8 mouse cellular contexts compared by ENCODE assay signal in the genomic region with DNA sequence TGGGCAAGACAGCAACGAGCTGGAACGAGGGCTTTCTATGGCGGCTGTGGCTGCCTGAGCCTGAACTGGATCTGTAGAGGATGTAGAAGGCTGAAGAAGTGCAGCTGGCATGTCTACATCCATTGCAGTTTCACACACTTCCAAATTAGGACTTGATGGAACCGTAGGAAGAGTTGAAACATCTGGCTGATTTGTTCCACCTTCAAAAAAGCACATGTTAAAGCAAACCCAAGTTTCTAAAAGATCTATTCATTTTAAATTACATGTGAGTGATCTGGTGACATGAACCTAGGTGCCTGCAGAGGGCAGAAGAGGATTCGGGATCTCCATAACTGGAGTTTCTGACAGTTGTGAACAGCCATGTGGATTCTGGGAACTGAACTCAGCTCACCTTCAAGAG.
DNase-seq lines count a peak whose midpoint lies in the region; ATAC-seq lines count a peak whose summit lies in the region.

No protein-coding gene starts in this region.

- H3K4me2 ChIP-seq in hindbrain, embryonic 11.5 days (replicated peaks; ENCODE audit: low read depth, low read length), result no peak overlapping the region

- peak; percentile 61 for ATAC-seq in megakaryocyte-erythroid progenitor cell, adult 5-6 weeks (replicated peaks; ENCODE audit: low FRiP score, low TSS enrichment, poor library complexity, severe bottlenecking)
- ATAC-seq in hindbrain, embryonic 11.5 days (ENCODE audit: low FRiP score), result no peak

- peak; percentile 40 for DNase-seq in gastrocnemius, adult 18-20 months (ENCODE audit: low spot score)
- no peak for DNase-seq in gastrocnemius, postnatal 4 days (ENCODE audit: low spot score in 2 of 2)
- DNase-seq in urinary bladder, postnatal 25 days (ENCODE audit: low spot score), result peak; percentile 9
- DNase-seq in urinary bladder, postnatal 10 days (ENCODE audit: low spot score), result no peak
- peak; percentile 61 for DNase-seq in kidney, adult 9 months
- no peak for DNase-seq in left cerebral cortex, adult 11 months (ENCODE audit: low spot score)
- no peak for DNase-seq in hindbrain, embryonic 11.5 days (ENCODE audit: low spot score)

- no peaks in the 10 kb centered on the region for H3K9me3 ChIP-seq in hindbrain, embryonic 11.5 days (ENCODE audit: control insufficient read depth, low read length)

- H3K36me3 ChIP-seq in hindbrain, embryonic 11.5 days (ENCODE audit: control insufficient read depth, insufficient read depth, low read length), result no peaks in the 10 kb centered on the region

- H3K4me3 ChIP-seq in hindbrain, embryonic 11.5 days (ENCODE audit: low read depth, low read length), result no peak overlapping the region

- H3K4me1 ChIP-seq in hindbrain, embryonic 11.5 days (replicated peaks; ENCODE audit: control insufficient read depth, insufficient read depth, low read length), result no peaks in the 10 kb centered on the region

- no peak overlapping the region for H3K27ac ChIP-seq in hindbrain, embryonic 11.5 days (ENCODE audit: low read depth, low read length)

- H3K27me3 ChIP-seq in hindbrain, embryonic 11.5 days (ENCODE audit: control insufficient read depth, insufficient read depth, low read length), result no peaks in the 10 kb centered on the region

- no peak overlapping the region for H3K9ac ChIP-seq in hindbrain, embryonic 11.5 days (ENCODE audit: low read depth, low read length)

- WGBS in hindbrain, embryonic 11.5 days, result 88% methylated on average over 5 of the region's 5 CpGs

Comparison
In these comparisons a context has a peak if more than half of its experiments do, and no peak if none do; other contexts are left out.
1. DNase-seq: peak in gastrocnemius, adult 18-20 months (single experiment), urinary bladder, postnatal 25 days (single experiment) and kidney, adult 9 months (single experiment); none in gastrocnemius, postnatal 4 days (0 of 2), urinary bladder, postnatal 10 days (single experiment), left cerebral cortex, adult 11 months (single experiment) and hindbrain, embryonic 11.5 days (single experiment).